Mouse (Mus musculus): ENCODE data around the gene Casp2.

Gene Casp2

GRCm38 (mm10) chr6:42282865-42283528, 18.2 kb downstream of the Casp2 start:
- no peak for DNase-seq (ENCODE audit: low spot score)

DNA sequence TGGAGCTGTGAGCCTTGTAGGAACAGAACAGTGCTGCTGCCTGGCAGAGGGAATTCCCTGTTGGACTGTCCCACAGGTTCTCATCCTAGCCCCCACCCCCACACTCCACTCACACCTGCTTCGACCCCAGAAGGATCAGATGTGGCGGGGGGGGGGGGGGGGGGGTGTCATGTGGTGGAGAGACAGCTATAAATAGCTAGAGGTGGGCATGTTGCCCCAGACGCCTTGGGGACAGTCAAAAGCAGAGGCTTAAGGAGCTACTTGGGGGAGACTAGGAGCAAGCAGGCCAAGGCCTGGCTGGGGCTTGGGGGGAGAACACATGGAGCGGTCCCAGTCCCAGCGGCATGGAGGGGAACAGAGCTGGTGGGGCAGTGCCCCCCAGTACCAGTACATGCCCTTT, 21.7 kb downstream of the Casp2 start, which contains the start of gene Clcn1:
Gene Clcn1 (plus strand): TSS at position 238 of the 400 bp plus-strand sequence.
- no peak for DNase-seq (ENCODE audit: low spot score)

- DNase-seq (ENCODE audit: low spot score): no peak
Observed at GRCm38 (mm10) chr6:42287562-42287961, 22.8 kb downstream of the Casp2 start.

DNA sequence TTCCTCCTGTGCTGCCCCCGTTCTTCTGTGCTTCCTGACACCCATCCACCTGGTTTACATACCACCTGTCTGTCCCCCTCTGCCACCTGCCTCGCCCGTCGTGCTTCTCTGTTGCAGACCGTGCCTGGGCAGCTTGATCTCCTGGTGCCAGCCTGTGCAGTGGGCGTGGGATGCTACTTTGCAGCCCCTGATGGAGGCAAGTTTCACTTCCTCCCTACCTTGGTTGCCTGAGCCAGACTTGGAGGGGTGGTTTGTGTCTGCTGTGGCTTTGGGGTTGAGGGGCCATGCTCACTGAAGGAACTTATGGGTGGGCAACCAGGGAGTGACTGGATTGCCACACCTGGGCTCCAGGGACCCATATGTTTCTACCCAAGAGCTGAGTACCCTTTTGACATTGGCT, 28.5 kb downstream of the Casp2 start:
- no peak for DNase-seq (ENCODE audit: low spot score)

- no peak for DNase-seq (ENCODE audit: low spot score)
Observed at GRCm38 (mm10) chr6:42295549-42296094, 30.8 kb downstream of the Casp2 start.

DNA sequence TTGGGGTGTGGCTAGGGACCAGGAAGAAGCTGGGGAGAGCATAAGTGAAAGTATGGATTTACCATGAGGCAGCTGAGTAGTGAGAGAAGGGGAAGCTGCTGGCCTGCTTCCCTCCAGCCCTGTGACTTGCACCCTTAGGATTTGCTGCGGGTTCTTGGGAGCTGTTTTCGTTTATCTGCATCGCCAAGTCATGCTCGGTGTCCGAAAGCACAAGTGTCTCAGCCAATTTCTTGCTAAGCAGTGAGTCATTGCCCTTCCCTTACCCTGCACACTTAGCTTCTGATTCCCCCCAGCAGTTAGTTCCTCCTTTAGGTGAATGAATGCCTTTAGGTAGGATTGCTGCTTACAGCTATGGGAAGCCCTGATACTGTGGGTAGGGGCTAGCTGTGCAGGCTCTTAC, 34.6 kb downstream of the Casp2 start:
- no peak for DNase-seq (ENCODE audit: low spot score)

GRCm38 (mm10) chr6:42309816-42310378, 45.1 kb downstream of the Casp2 start:
- no peak for DNase-seq (ENCODE audit: low spot score)

GRCm38 (mm10) chr6:42310427-42311053, 45.8 kb downstream of the Casp2 start:
- DNase-seq (ENCODE audit: low spot score): no peak

- no peak for DNase-seq (ENCODE audit: low spot score)
Observed at GRCm38 (mm10) chr6:42318293-42318692, 53.5 kb downstream of the Casp2 start.

DNA sequence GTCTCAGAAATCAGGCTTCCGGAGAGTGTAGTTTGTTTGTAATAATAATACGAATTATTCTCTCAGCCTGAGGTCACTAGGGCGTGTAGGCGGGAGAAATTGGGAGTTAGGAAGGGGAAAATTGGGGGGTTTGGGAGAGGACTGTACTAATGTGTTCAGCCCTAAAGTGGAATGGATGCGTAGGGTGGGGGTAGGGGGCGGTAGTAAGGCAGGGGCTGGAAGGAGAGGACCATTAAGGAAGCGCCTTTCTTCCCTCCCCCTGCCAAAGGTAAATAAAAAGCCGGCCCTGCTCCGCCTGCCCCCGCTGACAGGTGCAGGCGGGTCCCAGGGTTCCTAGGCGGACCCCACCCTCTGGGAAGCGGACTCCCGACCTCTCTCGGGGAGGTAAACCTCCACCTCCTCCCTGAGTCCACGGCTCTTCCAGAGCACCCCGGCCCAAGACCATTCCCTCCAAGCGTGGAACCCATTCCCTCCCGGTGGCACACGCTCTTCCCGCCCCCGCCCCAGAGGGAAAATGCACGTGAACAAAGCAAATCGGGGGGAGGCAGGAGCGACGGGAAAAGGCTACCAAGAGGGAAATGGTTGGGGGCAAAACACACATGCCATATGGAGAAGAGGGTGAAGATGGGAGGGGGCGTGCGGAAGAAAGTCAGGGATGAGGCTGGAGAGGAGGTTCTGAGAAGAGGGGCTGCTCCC, 58.7 kb downstream of the Casp2 start:
- DNase-seq (ENCODE audit: low spot score): no peak

DNA sequence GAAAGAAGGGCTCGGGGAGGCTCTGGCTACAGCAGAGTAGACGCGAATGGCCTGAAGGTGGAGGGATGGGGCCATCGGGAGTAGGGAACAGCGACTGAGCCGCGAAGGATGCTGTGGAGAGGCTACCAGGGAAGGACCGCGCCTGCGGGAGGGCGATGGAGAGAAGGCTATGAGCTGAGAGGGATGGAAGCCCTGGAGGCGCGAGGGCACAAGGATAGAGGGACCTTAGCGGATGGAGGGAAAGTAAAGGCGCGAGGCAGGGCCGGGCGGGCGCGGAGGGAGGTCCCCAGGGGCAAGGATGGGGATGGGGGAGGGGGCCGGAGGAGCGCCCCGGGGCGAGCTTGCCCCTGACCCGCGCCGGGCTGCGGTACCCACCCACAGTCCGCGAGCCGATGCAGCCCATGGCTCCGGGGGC, 59.3 kb downstream of the Casp2 start:
- DNase-seq (ENCODE audit: low spot score): peak; percentile 28

- no peak for DNase-seq (ENCODE audit: low spot score)
Observed at GRCm38 (mm10) chr6:42324482-42325267, 59.9 kb downstream of the Casp2 start, which contains the start of gene Fam131b. TSS of gene Fam131b (minus strand) at chr6:42324643.

GRCm38 (mm10) chr6:42325268-42325609, 60.5 kb downstream of the Casp2 start:
- peak; percentile 61 for DNase-seq (ENCODE audit: low spot score)

DNA sequence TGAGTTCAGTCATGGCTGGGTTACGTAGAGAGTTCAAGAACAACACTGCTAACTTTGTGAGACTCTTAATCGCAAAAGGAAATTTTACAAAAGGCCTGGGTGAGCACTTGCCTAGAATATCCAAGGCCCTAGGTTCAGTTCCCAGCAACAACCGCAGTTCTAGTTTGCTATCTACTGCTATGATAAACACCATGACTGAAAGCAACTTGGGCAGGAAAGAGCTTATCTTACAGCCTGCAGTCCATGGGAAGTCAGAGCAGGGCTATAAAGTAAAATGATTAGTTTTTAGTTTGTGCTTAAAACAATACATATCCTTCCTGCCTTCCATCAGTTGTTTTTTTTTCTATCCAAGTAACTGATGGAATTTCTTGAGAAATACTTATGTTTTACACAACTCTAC, 61.7 kb downstream of the Casp2 start:
- no peak for DNase-seq (ENCODE audit: low spot score)

- no peak for DNase-seq (ENCODE audit: low spot score)
Observed at GRCm38 (mm10) chr6:42328757-42329156, 64.0 kb downstream of the Casp2 start.

DNA sequence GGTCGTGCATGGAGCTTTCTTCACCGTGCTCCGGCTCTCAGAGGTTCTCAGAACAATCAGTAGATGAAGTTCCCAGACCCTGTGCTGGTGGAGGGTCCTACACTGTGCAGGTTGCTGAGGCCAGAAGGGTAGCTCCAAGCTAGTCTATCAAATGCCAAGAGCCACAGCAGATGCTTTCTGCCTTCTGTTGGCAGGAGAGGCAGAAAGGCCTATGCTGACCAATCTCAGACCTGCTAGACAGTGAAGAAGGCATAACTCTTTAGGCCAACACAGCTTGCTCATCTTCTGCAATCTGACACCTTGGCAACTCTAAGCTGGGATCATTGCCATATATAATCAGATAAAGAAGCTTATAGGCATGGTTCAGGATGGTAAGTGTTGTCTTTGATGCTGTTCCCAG, 65.4 kb downstream of the Casp2 start:
- no peak for DNase-seq (ENCODE audit: low spot score)

- no peak for DNase-seq (ENCODE audit: low spot score)
Observed at GRCm38 (mm10) chr6:42330946-42331345, 66.2 kb downstream of the Casp2 start.

Data from testis, postnatal 14 days (tissue).